Mouse (Mus musculus) adrenal gland, postnatal 10 days (tissue): ENCODE measurements at regions not wholly inside any gene's neighbourhood (a gene's known extent, or its start where the extent isn't known, plus 50 kb on each side); places are given as distances from the start of the nearest gene placed in this dataset.

Experiments
- DNase-seq: peaks from one replicate; pipeline ENCODE4 v3.0.0; 2021; ENCODE audit warnings: mixed read lengths

- no peak for DNase-seq
Observed at GRCm38 (mm10) chr10:119054191-119055175, 184.5 kb upstream of the Dyrk2 start.

GRCm38 (mm10) chr10:119052441-119053041 lies 182.5 kb upstream of the Dyrk2 start:
- no peak for DNase-seq

- DNase-seq, result no peak
Observed at GRCm38 (mm10) chr10:119051598-119051997, 181.6 kb upstream of the Dyrk2 start.

GRCm38 (mm10) chr10:119050017-119050685 lies 180.1 kb upstream of the Dyrk2 start:
- DNase-seq, result peak; percentile 11

- no peak for DNase-seq
Observed at GRCm38 (mm10) chr10:119048643-119049420, 178.8 kb upstream of the Dyrk2 start.

GRCm38 (mm10) chr10:119045059-119045458 lies 175.1 kb upstream of the Dyrk2 start:
- DNase-seq, result no peak

- no peak for DNase-seq
Observed at GRCm38 (mm10) chr10:119043069-119043468, 173.1 kb upstream of the Dyrk2 start.

GRCm38 (mm10) chr10:119040205-119040604 lies 170.2 kb upstream of the Dyrk2 start:
- DNase-seq, result no peak

GRCm38 (mm10) chr10:119039732-119040131 lies 169.7 kb upstream of the Dyrk2 start:
- no peak for DNase-seq

GRCm38 (mm10) chr10:119038991-119039390 lies 169.0 kb upstream of the Dyrk2 start:
- DNase-seq, result no peak

GRCm38 (mm10) chr10:119037781-119038180 lies 167.8 kb upstream of the Dyrk2 start:
- DNase-seq, result no peak

GRCm38 (mm10) chr10:119035863-119036262 lies 165.9 kb upstream of the Dyrk2 start:
- DNase-seq, result no peak

- DNase-seq, result no peak
Observed at GRCm38 (mm10) chr10:119034396-119034795, 164.4 kb upstream of the Dyrk2 start.

GRCm38 (mm10) chr10:119031282-119032275 lies 161.6 kb upstream of the Dyrk2 start:
- no peak for DNase-seq

GRCm38 (mm10) chr10:119028480-119029137 lies 158.6 kb upstream of the Dyrk2 start:
- no peak for DNase-seq

GRCm38 (mm10) chr10:119027241-119027901 lies 157.4 kb upstream of the Dyrk2 start:
- DNase-seq, result no peak

- no peak for DNase-seq
Observed at GRCm38 (mm10) chr10:119026291-119026690, 156.3 kb upstream of the Dyrk2 start.

GRCm38 (mm10) chr10:119024425-119024824 lies 154.4 kb upstream of the Dyrk2 start:
- DNase-seq, result no peak

- no peak for DNase-seq
Observed at GRCm38 (mm10) chr10:119019082-119019481, 149.1 kb upstream of the Dyrk2 start.

- no peak for DNase-seq
Observed at GRCm38 (mm10) chr10:119018490-119018889, 148.5 kb upstream of the Dyrk2 start.
